Mouse (Mus musculus): ENCODE data around the gene 1700086D15Rik.

The 1700086D15Rik gene

DNA sequence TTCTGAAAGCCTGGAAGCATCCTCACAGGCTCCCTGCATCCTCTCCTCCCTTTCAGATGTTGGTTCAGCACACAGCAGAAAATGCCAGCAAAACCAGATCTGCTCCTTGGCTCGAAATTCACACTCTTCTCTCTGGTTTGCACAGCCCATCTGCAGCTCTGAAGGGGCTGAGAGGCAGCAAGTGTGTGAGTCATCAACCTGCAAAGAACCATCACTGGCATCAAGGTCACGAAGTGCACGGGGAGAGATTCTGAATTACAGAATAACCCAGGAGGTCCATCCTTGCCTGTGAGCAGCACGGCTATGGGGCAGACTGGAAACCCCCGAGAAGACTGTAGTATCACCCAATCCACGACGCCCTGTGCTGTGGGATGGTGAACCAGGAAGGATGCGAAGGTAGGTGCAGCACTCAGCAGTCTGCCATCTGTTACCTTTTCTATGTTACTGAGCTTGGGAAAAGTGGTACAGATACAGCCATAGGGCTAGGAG, 24.4 kb downstream of the 1700086D15Rik start:
- DNase-seq (ENCODE audit: low read depth) = no peak

- DNase-seq (ENCODE audit: low read depth) = no peak
Measured at GRCm38 (mm10) chr11:65133661-65134060, 26.0 kb downstream of the 1700086D15Rik start.

DNA sequence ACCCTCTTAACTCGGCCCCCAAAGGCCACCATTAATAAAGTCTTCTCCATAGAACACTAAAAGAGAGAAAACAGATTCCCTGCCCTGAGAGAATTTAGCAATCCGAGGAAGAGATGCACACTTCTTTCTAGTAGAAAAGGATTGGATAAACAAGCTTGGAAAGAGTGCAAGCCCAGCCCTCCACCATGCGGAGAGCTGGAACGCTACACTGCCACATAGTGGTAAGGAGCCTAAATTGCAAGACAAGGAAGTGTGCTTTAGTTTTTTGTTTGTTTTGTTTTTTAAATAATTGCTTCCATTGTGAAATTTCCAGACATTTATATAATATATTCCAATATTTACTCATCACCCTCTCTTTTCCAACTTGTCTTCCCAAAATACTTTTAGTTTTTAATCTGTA, 30.6 kb downstream of the 1700086D15Rik start:
- peak; percentile 2 for DNase-seq (ENCODE audit: low read depth)

GRCm38 (mm10) chr11:65128666-65129065, 31.0 kb downstream of the 1700086D15Rik start:
- peak; percentile 34 for DNase-seq (ENCODE audit: low read depth)

GRCm38 (mm10) chr11:65126566-65126965, 33.1 kb downstream of the 1700086D15Rik start:
- DNase-seq (ENCODE audit: low read depth) = no peak

- no peak for DNase-seq (ENCODE audit: low read depth)
Measured at GRCm38 (mm10) chr11:65124913-65125418, 34.7 kb downstream of the 1700086D15Rik start.

GRCm38 (mm10) chr11:65120276-65120675, 39.4 kb downstream of the 1700086D15Rik start:
- DNase-seq (ENCODE audit: low read depth) = no peak

GRCm38 (mm10) chr11:65115811-65116210, 43.9 kb downstream of the 1700086D15Rik start:
- DNase-seq (ENCODE audit: low read depth) = no peak

DNA sequence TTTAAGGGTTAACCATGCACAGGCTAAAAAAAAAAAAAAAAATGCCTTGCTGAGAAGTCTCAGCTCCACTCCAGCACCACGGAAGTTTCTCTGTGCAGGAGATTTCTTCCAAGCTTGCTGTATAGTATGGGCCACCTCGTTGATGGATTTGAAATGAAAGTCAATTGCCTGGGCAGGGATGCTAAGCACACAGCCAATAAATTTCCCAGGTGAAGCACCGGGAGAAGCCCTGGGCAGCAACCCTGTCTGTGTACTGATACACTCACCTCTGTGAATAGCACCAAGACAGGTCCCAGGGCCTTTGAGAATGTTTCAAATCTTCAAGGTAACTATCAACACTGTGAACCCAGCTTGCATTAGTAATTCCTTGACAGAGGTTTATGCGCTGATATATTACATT, 47.6 kb downstream of the 1700086D15Rik start:
- DNase-seq (ENCODE audit: low read depth) = no peak

GRCm38 (mm10) chr11:65111651-65112050, 48.0 kb downstream of the 1700086D15Rik start:
- no peak for DNase-seq (ENCODE audit: low read depth)

DNA sequence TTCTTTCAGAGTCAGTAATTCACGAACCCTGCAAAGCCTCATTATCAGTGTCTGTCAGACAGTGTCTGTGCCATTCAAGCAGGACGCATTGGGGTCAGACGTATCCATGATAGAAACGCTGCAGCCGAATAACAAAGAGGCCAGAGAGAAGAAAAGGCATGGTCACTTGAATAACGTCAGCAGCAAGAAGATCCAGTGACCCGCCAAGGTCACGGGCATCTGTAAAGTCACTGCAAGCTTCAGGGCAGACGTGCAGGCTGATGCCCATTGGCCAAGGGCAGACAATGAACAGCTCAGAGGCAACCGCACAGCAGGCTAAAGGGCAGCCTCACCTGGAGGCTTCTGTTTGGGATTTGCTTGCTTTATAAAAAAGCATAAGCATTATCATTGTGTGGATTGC, 49.6 kb downstream of the 1700086D15Rik start:
- DNase-seq (ENCODE audit: low read depth) = no peak

GRCm38 (mm10) chr11:65107734-65108171, 51.9 kb downstream of the 1700086D15Rik start:
- no peak for DNase-seq (ENCODE audit: low read depth)

GRCm38 (mm10) chr11:65107151-65107550, 52.5 kb downstream of the 1700086D15Rik start:
- no peak for DNase-seq (ENCODE audit: low read depth)

GRCm38 (mm10) chr11:65104076-65104475, 55.6 kb downstream of the 1700086D15Rik start:
- no peak for DNase-seq (ENCODE audit: low read depth)
